ENCODE assay signal across 23 mouse cellular contexts in the genomic region with DNA sequence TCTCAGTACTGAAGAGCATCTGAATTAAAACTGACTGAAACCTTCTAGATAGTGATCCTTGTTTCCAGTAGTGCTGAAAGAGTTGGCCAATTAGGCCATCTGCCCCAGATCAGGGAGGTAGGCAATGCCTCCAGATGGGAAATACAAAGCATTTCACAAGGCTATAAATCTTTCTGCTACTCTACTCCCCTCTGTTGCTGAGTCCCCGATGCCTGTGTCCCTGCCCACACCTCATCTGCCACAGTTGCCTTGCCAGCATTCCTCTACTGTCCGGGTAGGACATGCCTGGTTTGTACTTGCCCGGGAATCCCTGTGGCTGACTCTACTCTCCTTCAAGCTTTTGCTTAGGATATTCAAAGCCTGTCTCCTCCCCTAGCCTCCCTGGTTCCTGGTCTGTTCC.
DNase-seq lines count a peak whose midpoint lies in the region; ATAC-seq lines count a peak whose summit lies in the region.
"Had no signal": no experiment of that assay in that cellular context is flagged by ENCODE, and none has a peak within 500 bp of the region (broad histone marks: within the 10 kb centered on the region; RNA-seq: fewer than 3 reads in every experiment).

No protein-coding gene starts in this region.

- no peak for DNase-seq in kidney, adult 18-20 months
- peak; percentile 4 to 12 for DNase-seq in right cerebral cortex, adult 2 months (ENCODE audit: low spot score in 2 of 2)
- no peak for DNase-seq in right cerebral cortex, postnatal 14 days
- peak; percentile 11 for DNase-seq in layer of hippocampus, adult 9-10 months (ENCODE audit: low spot score)
- DNase-seq in adrenal gland, postnatal 4 days (ENCODE audit: low spot score in 2 of 2): no peak
- no peak for DNase-seq in thymus, postnatal 14 days
- DNase-seq: adrenal gland, adult 8-10 months; cerebellum, adult 8-10 months; gastrocnemius, postnatal 14 days; heart, adult 11 months; kidney, postnatal 14 days; liver, embryonic 13.5 days; lung, adult 2 months; lung, postnatal 14 days; retina, postnatal 1 day had no signal

- H3K36me3 ChIP-seq in kidney, embryonic 15.5 days: no peaks in the 10 kb centered on the region
- H3K36me3 ChIP-seq: embryonic facial prominence, embryonic 12.5 days; intestine, embryonic 15.5 days; liver, embryonic 13.5 days; midbrain, embryonic 13.5 days; neural tube, embryonic 13.5 days had no signal

- no peaks in the 10 kb centered on the region for H3K4me1 ChIP-seq in kidney, embryonic 15.5 days
- H3K4me1 ChIP-seq: embryonic facial prominence, embryonic 12.5 days; intestine, embryonic 15.5 days; liver, embryonic 13.5 days; midbrain, embryonic 13.5 days; neural tube, embryonic 13.5 days had no signal

- H3K27ac ChIP-seq in kidney, embryonic 15.5 days: no peak overlapping the region
- H3K27ac ChIP-seq: embryonic facial prominence, embryonic 12.5 days; intestine, embryonic 15.5 days; liver, embryonic 13.5 days; midbrain, embryonic 13.5 days; neural tube, embryonic 13.5 days; stomach, postnatal 0 days had no signal

- no peak overlapping the region for H3K9ac ChIP-seq in kidney, embryonic 15.5 days
- H3K9ac ChIP-seq: embryonic facial prominence, embryonic 12.5 days; intestine, embryonic 15.5 days; liver, embryonic 13.5 days; midbrain, embryonic 13.5 days; neural tube, embryonic 13.5 days had no signal

- H3K4me2 ChIP-seq in kidney, embryonic 15.5 days: no peak overlapping the region
- H3K4me2 ChIP-seq: embryonic facial prominence, embryonic 12.5 days; heart, embryonic 11.5 days; intestine, embryonic 15.5 days; liver, embryonic 13.5 days; midbrain, embryonic 13.5 days; neural tube, embryonic 13.5 days had no signal

- WGBS in kidney, embryonic 15.5 days: 35% methylated on average over 3 of the region's 3 CpGs

- ATAC-seq in kidney, embryonic 15.5 days (replicated peaks; ENCODE audit: low FRiP score): peak; percentile 89
- ATAC-seq: hindbrain, embryonic 16.5 days; intestine, embryonic 15.5 days; midbrain, embryonic 13.5 days had no signal

- no peaks in the 10 kb centered on the region for H3K27me3 ChIP-seq in kidney, embryonic 15.5 days
- H3K27me3 ChIP-seq: embryonic facial prominence, embryonic 12.5 days; intestine, embryonic 15.5 days; liver, embryonic 13.5 days; midbrain, embryonic 13.5 days; neural tube, embryonic 13.5 days had no signal

- no peak overlapping the region for H3K4me3 ChIP-seq in kidney, embryonic 15.5 days (replicated peaks)
- H3K4me3 ChIP-seq: embryonic facial prominence, embryonic 12.5 days; intestine, embryonic 15.5 days; liver, embryonic 13.5 days; midbrain, embryonic 13.5 days; neural tube, embryonic 13.5 days had no signal

- H3K9me3 ChIP-seq in kidney, embryonic 15.5 days (replicated peaks): no peaks in the 10 kb centered on the region
- H3K9me3 ChIP-seq: embryonic facial prominence, embryonic 12.5 days; intestine, embryonic 15.5 days; liver, embryonic 13.5 days; midbrain, embryonic 13.5 days; neural tube, embryonic 13.5 days had no signal

Comparison
In these comparisons a context has a peak if more than half of its experiments do, and no peak if none do; other contexts are left out.
1. DNase-seq: peak in right cerebral cortex, adult 2 months (2 of 2) and layer of hippocampus, adult 9-10 months (single experiment); none in kidney, adult 18-20 months (single experiment), right cerebral cortex, postnatal 14 days (single experiment), adrenal gland, postnatal 4 days (0 of 2) and thymus, postnatal 14 days (single experiment).